Mouse (Mus musculus) thymus, postnatal 25 days (tissue): ENCODE results near the gene Reg4.
A peak's percentile ranks its signal among the peaks of the same experiment; 100 is the strongest.

Source experiments
- DNase-seq: peaks from one replicate; pipeline ENCODE4 v3.0.0; 2022

Gene Reg4

DNA sequence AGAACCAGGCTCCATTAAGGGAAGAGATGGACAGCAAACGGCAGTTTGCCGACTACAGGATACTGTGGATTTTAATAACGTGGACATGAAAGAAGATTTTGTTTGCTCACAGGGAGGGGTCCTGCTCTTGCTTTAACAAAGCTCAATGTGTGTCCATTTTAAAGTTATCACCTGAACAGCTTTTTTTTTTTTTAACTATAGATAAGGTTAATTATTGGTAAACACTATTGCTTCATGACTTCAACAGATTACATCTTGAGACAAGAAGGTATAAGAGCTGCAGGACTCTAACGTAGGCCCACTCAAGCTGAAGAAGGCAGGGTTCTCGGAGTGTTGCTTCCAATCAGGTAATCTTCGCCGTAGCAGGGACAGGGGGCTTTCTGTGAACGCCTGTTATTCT, at the start of gene Reg4:
Reg4 (plus strand) TSS at position 301 of the 400 bp plus-strand sequence.
- DNase-seq = no peak

DNA sequence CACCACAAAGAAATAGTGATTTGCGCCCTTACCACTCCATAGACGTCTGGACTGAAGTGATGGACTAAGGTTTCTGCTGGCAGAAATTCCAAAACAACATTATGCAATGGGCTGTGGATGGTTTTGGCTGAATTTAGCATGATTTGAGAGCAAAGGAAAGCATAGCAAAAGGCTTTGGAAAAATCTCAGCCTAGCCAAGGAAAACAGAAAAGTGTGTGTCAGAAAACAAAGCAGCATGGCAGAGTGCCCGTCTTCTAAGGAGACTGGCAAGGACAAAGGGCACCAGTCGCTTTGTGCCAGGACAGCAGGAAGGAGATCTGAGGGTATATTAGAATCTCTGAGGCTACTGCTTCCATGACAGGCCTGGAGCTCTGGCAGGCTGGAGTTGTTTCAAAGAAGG, 43.6 kb upstream of the Reg4 start:
- DNase-seq = no peak

DNA sequence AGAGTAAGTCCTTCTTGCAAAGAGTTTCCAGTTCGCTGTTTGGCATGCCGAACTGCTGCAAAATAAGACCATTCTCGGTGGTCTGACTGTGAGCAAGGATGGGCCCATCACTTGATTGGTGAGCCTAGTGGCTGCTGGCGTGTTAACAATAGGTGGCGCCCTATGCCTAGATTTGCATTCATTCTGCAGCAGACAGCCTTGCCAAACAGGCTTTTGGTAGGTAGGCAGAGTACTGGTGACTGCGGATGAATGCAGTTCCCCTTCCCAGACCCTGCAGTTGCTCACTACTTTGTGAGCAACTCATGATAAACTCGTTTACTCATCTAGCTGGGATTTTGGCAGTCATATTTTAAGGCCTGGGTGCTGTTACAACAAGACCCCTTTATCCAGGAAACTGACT, 41.2 kb upstream of the Reg4 start:
- DNase-seq = peak; percentile 27

DNA sequence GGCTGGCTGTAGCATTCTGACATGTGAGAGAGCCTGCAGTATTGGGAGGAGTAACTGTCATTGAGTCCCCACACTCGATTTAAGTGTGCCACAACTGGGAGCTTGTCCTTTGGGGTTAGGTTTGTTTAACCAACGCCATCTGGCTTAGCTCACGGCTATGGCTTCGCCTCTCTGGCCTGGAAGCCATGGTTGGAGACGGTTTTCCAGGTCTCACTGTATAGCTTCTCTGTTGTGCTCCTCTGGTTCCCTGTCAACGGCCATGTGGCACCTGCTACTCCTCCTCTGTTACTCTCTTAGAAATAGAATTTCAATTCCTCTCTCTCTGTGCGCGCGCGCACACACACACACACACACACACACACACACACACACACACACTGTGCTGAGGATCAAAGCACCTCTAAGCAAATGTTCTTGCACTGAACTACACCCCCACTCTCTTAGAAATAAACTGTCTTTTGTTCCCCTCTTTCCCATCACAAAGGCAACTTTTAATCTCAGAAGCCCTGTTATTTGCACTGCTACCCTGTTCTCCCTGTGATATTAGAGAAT, 36.7 kb upstream of the Reg4 start:
- DNase-seq = no peak

DNA sequence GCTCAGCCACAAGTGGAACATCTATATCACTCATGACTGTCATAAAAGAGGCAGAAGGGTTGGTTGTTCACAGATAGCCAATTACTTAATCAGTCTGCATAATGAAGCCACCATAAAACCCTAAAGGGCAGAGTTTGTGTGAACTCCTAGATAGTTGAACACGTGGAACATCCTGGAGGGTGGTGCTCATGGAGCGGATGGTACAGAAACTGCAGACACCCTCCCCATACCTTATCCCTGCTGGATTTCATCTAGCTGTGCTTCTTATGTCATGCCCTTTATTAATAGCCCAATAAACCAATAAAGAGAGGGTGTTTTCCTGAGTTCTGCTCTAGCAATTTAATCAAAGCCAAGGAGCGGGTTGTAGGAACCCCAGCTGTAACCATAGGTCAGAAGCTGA, 34.2 kb upstream of the Reg4 start:
- DNase-seq = no peak

DNA sequence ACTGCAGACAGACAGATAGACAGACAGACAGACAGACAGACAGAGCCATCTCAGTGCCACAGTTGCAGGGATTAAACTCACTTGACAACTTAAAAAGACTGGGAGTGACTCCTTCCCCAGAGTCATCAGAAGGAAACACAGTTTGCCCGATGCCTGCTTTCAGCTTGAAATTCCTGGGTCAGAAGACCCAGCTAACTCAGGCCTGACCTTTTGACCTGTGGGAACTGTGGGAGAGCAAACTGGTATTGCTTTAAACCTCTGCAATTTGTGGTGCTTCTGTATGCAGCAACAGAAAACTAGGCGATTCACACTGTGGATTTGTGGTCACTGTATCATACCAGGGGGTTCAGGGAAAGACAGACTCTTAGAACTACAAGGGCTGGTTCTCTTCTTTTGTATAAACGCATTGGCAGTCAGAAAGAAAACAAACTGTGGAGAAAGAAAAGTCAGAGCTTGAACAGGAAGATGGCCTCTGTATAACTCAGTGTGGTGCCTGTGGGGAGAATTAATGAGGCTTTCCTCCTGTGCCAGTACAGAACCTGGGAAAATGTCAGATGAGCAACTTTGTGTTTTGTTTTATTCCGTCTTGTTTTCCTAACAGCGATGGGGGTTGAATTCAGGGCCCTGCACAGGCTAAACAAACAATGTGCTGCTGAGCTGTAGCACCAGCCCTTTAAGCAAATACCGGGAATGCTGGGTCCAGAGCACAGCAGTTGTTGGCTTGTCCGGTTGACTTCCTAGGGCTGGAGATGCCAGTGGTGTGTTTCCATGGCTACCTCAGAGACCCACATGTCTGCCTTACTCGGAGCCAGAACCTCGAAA, 24.0 kb upstream of the Reg4 start:
- no peak for DNase-seq

DNA sequence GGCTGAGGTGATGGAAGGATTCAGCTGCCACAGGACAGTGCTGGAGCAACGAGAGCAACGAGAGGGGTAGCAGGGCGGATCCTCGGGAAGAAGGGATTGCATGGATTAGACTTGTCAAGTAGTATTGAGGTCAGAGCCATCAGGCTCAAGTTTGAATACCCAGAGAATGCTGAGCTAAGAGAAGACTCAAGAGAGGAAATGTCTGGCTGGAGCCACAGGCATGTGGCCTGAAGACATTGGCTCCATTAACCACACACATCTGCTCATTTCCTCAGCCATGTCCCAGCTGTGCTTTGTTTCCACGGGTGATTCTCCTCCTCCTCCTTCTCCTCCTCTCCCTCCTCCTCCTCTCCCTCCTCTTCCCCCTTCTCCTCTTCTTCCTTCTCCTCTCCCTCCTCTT, 22.2 kb upstream of the Reg4 start:
- DNase-seq = no peak

DNA sequence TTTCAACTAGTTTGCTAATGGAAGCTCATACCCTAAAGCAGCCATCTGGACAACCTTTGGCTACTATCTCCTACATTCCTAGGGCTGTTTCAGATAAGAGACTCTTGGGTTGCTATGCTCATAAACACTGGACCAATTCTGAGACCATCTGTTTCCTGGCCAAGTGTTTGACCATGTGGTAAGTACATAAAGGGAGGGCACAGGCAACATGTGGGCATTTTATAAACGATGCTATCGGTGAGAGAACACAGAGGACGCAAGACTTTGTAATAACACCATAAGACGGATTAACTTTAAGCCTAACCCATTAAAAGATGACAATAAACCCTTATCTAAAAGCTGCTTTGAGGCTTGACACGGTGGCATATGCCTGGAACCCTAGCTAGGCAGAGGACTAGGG, 18.7 kb upstream of the Reg4 start:
- DNase-seq = no peak

DNA sequence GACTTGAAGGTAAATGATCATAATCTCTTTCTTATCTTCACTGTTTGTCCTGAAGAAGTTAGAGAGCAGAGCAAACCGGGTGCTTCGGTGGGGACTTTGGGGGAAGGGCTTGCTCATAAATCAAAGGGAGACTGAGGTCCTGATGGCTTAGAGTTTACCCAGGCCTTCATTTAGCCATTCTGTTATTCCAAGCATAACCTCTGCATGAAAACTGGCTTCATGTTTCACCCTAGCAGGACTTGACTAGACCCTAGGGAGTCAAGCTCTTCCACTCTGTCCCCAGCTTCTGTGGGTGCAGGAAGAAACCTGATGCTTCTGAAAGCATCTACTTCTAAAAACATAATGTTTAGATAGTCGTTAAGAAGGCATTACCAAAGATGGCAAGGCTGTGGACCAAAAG, 15.0 kb upstream of the Reg4 start:
- no peak for DNase-seq

DNA sequence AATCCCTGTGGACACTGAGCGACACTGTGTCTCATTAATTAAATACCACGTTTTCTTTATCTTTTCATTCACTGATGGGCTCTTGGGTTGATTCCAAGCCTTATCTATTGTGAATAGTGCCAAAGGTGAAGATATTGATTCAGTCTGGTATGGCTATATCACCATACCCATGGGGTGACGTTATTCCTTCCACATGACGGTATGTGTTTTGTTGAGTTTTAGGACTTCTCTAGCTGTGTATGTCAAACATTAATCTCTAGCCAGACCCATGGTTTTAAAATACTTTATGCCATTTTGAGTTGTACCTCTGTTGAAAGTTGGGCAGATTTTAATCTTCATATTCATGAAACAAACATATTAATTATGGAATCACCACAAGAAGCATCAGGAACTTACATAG, 12.8 kb upstream of the Reg4 start:
- no peak for DNase-seq

DNA sequence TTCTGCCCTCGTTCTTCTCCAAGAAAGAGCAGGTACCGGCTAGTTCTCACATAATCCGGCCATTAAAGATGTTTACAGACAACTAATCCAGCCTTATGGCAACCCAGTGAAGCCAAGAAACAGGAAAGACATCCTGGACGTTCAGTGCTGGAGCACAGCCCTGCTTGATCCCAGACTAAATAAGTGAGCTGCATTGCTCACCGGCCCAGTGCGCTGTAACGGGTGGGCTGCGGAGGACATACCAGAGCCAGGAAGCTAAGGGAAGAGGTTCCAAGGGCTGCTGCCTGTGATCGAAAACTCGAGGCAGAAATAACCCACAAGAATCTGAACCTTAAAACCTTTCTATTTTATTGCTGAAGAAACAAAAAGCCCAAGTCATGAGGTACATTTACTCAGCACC, 11.1 kb upstream of the Reg4 start:
- DNase-seq = no peak

DNA sequence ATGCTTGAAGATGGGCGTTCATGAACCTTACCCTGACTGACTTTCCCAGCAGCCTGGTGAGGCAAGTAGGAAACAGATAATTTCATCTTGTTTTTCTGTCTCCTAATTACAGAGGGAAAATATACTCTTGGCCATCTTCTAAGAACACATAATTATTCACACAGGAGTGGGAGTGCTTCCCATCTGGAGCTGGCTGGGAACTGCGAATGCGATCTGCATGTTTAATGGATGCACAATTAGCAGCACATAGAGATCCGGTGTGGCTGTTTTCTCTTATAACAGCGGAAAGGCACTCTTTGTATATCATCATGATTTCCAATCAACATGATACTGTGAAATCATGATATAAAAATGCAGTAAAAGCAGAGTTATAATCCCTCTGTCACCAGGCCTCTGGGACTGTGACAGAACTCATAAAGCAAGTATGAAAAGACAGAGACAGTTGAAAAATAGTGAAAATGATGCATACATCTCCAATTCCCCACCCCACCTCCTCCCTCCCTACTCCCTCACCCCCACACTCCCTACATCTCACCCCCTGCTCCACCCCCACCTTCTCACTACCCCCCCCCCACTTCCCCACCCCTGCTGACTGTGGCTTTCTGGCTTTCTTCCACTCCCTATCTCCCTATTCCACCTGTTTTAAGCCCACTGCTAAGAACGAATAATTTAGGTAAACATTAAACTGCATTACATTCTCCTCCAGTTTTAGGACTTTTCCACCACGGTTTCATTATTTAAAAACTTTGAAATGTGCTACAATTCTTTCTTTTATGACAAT, 10.5 kb upstream of the Reg4 start:
- DNase-seq = no peak

DNA sequence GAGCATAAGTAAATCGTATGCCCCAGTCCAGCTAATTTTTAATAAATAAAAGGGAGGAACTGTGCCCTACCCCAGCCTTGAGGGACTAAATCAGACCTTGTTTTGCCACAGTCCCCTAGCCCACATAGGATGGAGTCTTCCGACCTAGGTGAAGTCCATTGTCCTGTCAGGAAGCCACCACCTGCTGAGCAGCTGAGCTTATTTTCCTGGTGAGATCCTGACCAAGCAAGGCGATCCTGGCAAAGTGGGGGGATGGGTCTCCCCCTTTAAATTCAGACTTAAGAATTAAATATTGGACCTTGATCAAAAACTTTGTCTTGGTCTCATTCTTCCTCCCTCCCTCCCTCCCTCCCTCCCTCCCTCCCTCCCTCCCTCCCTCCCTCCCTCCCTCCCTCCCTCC, 5.7 kb upstream of the Reg4 start:
- DNase-seq = no peak

DNA sequence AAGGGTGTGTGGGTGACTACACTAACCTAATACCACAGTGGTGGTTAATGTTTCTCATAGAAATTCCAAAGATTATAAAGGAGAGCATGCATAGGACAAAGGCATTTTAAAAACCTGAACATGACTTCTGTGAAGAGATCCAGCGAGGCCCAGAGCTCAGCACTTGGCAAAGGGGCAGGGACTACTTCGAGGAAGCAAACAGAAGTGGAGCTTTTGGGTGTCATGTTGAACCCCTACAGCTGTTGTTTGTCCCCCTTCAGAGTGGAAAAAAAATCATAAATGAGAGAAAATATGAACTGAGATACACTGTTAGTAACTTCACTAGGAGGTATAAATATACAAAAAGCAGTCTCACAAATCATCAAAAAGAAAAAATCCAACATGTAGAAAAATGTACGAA, 1.3 kb downstream of the Reg4 start:
- DNase-seq = no peak

DNA sequence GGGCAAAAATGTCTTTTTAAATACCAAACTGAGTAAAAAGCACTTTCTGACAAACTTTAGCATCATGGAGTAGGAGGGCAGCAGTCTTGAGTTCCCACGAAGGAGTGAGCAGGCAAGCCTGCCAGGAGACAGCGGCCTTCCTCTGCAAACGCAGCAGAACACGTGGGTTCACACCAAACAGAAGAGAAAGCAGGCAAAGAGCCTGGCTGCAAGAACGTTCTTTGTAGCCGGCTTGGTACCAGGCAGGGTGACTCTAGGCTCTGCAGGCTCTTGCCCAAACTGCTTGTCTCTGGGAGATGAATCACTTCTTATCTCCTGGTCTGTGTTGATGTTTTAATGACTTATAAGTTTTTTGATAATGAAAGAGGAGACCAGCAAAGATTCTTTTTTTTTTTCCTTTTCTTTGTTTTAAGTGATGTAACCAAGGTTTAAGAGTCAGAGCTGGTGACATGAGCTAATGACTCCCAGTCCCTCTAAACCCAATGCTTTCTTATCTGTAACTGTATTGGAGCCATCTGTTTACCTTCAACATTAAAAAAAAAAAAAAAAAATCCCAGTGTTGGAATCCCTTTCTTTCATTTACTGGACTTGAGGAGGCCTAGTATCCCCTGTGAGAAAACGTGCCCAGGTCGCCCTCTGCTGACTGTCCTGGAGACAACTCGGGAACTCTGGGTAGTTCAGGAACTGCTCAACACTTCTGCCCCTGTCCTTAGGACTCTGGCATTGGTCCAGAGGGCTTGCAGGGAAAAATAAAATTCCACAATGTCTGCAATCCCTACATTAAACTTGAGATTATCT, 2.0 kb downstream of the Reg4 start:
- DNase-seq = peak; percentile 36

DNA sequence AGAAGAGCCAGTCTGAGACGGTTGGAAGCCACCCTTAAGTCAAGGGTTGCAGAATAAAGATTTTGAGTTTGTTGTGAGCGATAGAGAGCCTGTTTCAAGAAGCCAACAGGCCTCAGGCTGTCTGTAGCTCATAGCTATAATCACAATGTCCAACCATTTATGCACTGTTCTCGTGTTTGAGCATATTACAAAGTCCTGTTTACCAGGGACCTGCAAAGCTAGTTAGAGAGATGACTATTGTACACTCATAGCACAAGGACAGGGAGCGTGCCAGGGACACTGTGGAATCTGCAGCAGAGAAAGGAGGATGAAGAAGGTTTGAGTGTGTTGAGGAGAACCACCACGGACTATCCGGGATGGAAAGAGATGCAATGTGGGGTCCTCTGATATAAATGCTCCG, 3.0 kb downstream of the Reg4 start:
- DNase-seq = no peak

DNA sequence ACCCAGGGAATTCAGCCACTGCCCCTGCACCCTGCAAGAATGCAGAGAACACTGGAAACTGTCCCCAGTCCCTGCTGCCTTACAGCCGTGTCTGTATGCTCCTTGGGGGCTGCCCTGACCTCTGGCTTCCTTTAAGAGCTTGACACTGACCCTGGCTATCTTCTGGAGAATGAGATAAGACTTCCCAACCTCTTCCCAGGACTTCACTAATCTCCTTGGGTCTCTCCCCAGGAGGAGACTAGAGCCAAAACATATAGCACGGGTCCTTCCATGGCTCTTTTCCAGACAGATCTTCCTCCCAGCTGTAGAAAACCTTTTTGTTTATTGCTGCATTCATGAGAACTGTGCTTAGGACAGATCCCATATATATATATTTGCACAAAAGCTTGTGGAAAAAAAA, 3.8 kb downstream of the Reg4 start:
- DNase-seq = no peak

DNA sequence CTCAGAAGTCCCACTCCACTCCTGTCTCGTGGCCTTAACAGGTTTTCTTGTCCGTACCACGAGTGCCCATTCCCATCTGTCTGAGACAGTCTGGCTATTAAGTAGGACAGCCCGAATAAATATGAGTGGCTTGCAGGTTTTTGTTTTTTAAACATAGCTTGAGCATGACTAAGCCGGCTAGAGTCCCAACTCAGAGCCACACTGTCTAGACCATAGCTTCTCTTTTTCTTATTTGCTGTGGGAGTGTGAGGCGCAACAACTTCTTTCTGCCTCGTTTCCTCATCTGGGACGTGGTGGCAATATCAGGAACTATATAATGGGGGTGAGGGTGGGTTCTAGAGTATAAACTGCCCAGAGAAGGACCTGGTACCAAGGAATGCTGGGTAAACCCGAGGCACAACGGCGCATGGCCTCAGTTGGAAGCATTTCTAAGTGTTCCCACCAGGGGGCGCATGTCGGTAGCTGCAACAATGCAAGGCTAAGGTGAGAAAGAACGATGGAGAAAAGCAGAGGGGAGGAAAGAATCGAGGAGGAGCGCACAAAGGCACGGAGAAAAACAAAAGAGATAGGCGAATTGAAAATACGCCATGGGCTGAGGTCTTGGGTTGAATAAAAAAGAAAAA, 5.1 kb downstream of the Reg4 start:
- peak; percentile 80 for DNase-seq

DNA sequence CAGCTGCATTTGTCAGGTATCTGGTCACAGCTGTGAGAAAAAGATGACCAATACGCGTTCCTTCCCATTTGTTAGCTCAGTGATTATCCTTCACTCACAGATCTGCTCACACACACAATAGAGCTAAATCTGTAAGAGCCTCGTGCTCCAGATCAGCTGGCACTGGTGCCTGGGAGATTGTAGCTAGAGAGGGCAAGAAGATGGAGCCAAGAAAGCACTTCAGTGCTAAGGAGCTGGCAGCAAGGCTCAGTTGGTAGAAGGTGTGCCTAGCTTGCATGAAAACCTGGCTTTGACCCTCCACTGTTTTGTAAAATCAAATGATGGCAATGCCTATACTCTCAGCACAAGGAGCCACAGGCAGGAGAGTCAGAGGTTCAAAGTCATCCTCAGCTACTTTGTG, 5.8 kb downstream of the Reg4 start:
- DNase-seq = no peak

DNA sequence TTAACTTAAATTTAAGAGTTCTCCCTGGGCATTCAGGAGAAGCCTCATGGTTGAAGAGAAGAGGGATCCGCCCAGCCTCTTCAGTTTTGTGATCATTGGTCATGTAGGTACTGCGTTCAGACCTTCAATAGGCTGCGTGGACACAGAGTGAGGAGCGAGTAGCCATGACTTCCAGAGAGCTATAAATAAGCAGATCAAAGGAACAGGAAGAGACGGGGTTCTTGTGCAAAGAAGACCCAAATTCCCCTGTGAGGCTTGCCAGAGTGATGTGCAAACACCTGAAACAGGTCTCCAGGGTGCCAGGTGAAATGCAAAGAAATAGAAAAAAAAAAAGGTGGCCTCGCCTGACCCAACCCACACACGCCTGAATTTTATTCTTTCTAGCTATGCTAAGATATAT, 8.0 kb downstream of the Reg4 start:
- no peak for DNase-seq

DNA sequence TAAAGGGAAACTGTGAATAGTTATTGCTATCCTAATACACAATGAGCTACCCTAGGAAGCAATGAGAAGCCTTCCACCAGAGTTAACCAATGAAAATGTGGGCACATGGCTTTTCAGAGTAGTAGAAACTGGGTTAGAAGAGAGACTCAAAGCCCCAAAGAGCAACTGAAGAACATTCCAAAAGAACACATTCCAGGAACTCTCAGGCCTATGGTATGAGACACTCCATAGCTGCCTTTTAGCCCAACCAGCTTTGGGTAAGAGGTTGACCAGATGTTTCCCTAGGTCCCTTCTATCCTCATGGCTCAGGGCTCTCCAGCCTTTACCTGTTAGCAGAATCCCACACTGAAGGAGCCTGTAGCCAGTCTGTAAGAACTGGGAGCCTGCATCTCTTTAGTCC, 11.5 kb downstream of the Reg4 start:
- no peak for DNase-seq

DNA sequence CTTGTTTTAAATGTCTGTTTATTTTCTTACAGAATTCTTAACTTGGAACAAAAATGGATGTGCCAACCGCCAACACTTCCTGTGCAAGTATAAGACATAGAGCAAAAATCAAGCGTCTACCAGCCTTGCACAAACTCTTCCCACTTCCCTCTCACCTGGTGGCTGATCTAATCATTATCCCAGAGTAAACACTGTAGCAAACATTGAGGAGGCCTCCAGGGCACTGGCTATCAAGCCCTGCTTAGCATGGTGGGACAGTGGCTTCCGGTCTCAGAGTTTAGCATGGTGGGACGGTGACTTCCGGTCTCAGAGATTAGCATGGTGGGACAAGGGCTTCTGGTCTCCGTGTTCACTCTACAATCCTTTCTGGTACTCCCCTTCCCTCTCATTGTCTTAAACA, 14.3 kb downstream of the Reg4 start:
- DNase-seq = no peak

DNA sequence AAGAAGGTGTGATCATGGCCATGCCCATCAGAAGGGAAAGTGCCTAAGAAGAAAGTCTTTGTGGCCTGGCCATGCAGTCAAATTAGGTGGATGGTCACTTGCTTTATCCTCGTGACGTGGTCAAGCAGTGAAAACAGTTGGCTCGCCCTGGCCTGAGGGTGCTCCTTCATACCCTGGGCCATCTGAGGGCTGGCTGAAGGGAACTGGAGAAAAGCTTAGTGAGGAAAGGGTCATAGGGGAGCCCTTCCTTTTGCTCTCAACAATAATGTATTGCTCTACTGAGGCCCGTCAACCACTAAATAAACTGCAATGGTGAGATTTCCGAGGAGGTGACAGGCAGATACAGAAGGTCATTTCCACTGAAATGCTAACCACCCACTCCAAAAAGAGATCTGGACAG, 15.3 kb downstream of the Reg4 start:
- no peak for DNase-seq
